16 mouse cellular contexts compared by ENCODE assay signal in genomic region chr2:67960711-67961110, GRCm38 (mm10).
"Had no signal": no experiment of that assay in that cellular context is flagged by ENCODE, and none has a peak within 500 bp of the region (broad histone marks: within the 10 kb centered on the region; RNA-seq: fewer than 3 reads in every experiment).

No protein-coding gene starts in this region.

- H3K4me1 ChIP-seq: neural tube, embryonic 13.5 days; neural tube, embryonic 15.5 days; stomach, embryonic 15.5 days had no signal

- H3K36me3 ChIP-seq: neural tube, embryonic 13.5 days; neural tube, embryonic 15.5 days; stomach, embryonic 15.5 days had no signal

- H3K4me2 ChIP-seq: neural tube, embryonic 13.5 days; neural tube, embryonic 15.5 days; stomach, embryonic 15.5 days had no signal

- H3K9ac ChIP-seq: neural tube, embryonic 13.5 days; neural tube, embryonic 15.5 days; stomach, embryonic 15.5 days had no signal

- H3K27ac ChIP-seq: neural tube, embryonic 13.5 days; neural tube, embryonic 15.5 days; stomach, embryonic 15.5 days; stomach, postnatal 0 days had no signal

- H3K9me3 ChIP-seq: neural tube, embryonic 13.5 days; neural tube, embryonic 15.5 days; stomach, embryonic 15.5 days had no signal

- H3K27me3 ChIP-seq: neural tube, embryonic 13.5 days; neural tube, embryonic 15.5 days; stomach, embryonic 15.5 days had no signal

- DNase-seq: retina, postnatal 1 day; right cerebral cortex, adult 18-20 months; right cerebral cortex, postnatal 14 days; right cerebral cortex, postnatal 25 days; right cerebral cortex, postnatal 4 days; spleen, adult 18-20 months; thymus, adult 18-20 months; thymus, adult 2 months; thymus, postnatal 14 days; thymus, postnatal 25 days; thymus, postnatal 36 days; thymus, postnatal 4 days had no signal

- H3K4me3 ChIP-seq: neural tube, embryonic 13.5 days; neural tube, embryonic 15.5 days; stomach, embryonic 15.5 days had no signal
